ENCODE assay signal across 20 mouse cellular contexts in the genomic region with DNA sequence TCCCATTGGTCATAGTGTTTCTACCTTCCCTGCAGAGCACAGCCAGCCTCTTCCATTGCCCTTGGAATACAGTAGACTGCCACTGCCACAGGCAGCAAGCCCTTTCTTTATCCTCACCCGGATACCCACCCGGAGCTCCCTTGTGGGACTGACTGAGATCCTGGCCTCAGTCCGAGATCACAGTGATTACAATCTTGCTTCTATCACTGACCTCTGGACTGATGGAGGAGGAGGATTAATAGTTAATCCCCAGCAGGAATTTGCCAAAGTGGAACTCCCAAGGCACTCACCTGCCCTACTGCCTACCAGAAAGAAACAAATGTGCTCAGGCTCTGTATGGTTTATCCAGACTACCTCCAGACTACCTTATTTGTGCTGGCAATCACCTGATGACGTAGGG. TPM values are rescaled to one million over a fixed set of nuclear protein-coding genes. Genes with fewer than 3 reads are reported as not detected.
DNase-seq lines count a peak whose midpoint lies in the region; ATAC-seq and TF ChIP-seq lines count a peak whose summit lies in the region.
"Had no signal": no experiment of that assay in that cellular context is flagged by ENCODE, and none has a peak within 500 bp of the region (broad histone marks: within the 10 kb centered on the region; RNA-seq: fewer than 3 reads in every experiment).

No protein-coding gene starts in this region.

- 27% methylated on average over 4 of the region's 4 CpGs for WGBS in liver, adult 2 months
- 65% methylated on average over 4 of the region's 4 CpGs for WGBS in liver, embryonic 16.5 days (ENCODE audit: insufficient replicate concordance)
- 75% methylated on average over 4 of the region's 4 CpGs for WGBS in hindbrain, embryonic 11.5 days

- DNase-seq in liver, adult 2 months (ENCODE audit: extremely low read depth, low read depth, low spot score), result peak; percentile 93
- no peak for DNase-seq in liver
- peak; percentile 41 to 43 for DNase-seq in kidney, postnatal 25 days
- DNase-seq in right cerebral cortex, postnatal 25 days, result no peak
- DNase-seq in frontal cortex, postnatal 25 days (ENCODE audit: low spot score in 2 of 2), result no peak
- DNase-seq in hindbrain, embryonic 11.5 days (ENCODE audit: low spot score), result no peak
- DNase-seq: adrenal gland, postnatal 36 days; cerebellum, adult 9-10 months; heart, adult 18-20 months; lung, postnatal 14 days; thymus, postnatal 14 days had no signal

- H3K36me3 ChIP-seq in liver, adult 2 months (ENCODE audit: control insufficient read depth, insufficient read depth, low read length), result no peaks in the 10 kb centered on the region
- no peaks in the 10 kb centered on the region for H3K36me3 ChIP-seq in liver, embryonic 16.5 days (ENCODE audit: control insufficient read depth, insufficient read depth)
- H3K36me3 ChIP-seq in hindbrain, embryonic 11.5 days (ENCODE audit: control insufficient read depth, insufficient read depth, low read length), result no peaks in the 10 kb centered on the region
- H3K36me3 ChIP-seq: embryonic facial prominence, embryonic 13.5 days; heart, embryonic 15.5 days; limb, embryonic 15.5 days had no signal

- TF ChIP-seq CTCF in liver, adult 2 months (IDR thresholded peaks at IDR 0.05; ENCODE audit: low read depth, low read length), result no peak

- peak; percentile 37 for ATAC-seq in liver, embryonic 16.5 days (ENCODE audit: low read depth)
- no peak for ATAC-seq in hindbrain, embryonic 11.5 days (ENCODE audit: low FRiP score)
- ATAC-seq: forebrain, embryonic 16.5 days had no signal

- H3K4me3 ChIP-seq in liver, adult 2 months (ENCODE audit: insufficient read depth, low read depth, low read length), result no peak overlapping the region
- H3K4me3 ChIP-seq in liver, embryonic 16.5 days (ENCODE audit: low read depth, low read length), result no peak overlapping the region
- no peak overlapping the region for H3K4me3 ChIP-seq in hindbrain, embryonic 11.5 days (ENCODE audit: low read depth, low read length)
- H3K4me3 ChIP-seq: embryonic facial prominence, embryonic 13.5 days; heart, embryonic 15.5 days; limb, embryonic 15.5 days had no signal

- peaks cover 17% of the 10 kb centered on the region for H3K4me1 ChIP-seq in liver, adult 2 months (ENCODE audit: control insufficient read depth, insufficient read depth, low read length)
- peaks cover 31% of the 10 kb centered on the region for H3K4me1 ChIP-seq in liver, embryonic 16.5 days (ENCODE audit: control insufficient read depth, low read depth, low read length)
- H3K4me1 ChIP-seq in hindbrain, embryonic 11.5 days (replicated peaks; ENCODE audit: control insufficient read depth, insufficient read depth, low read length), result no peaks in the 10 kb centered on the region; the same call in 1 of the 2 replicates

- H3K9me3 ChIP-seq in liver, embryonic 16.5 days (replicated peaks; ENCODE audit: control insufficient read depth, low read length), result no peaks in the 10 kb centered on the region
- H3K9me3 ChIP-seq in hindbrain, embryonic 11.5 days (ENCODE audit: control insufficient read depth, low read length), result no peaks in the 10 kb centered on the region
- H3K9me3 ChIP-seq: embryonic facial prominence, embryonic 13.5 days; heart, embryonic 15.5 days; limb, embryonic 15.5 days had no signal

- no peak overlapping the region for H3K9ac ChIP-seq in liver, adult 2 months (ENCODE audit: low read depth, low read length)
- H3K9ac ChIP-seq in liver, embryonic 16.5 days (ENCODE audit: low read depth, low read length), result no peak overlapping the region
- no peak overlapping the region for H3K9ac ChIP-seq in hindbrain, embryonic 11.5 days (ENCODE audit: low read depth, low read length)
- H3K9ac ChIP-seq: embryonic facial prominence, embryonic 13.5 days; heart, embryonic 15.5 days; hindbrain, embryonic 14.5 days; limb, embryonic 15.5 days had no signal

- H3K27me3 ChIP-seq in liver, adult 2 months (ENCODE audit: control insufficient read depth, insufficient read depth, low read length), result 0 out of 2 replicates have a peak, but pooled peaks cover 3% of the 10 kb centered on the region
- H3K27me3 ChIP-seq in liver, embryonic 16.5 days (ENCODE audit: control insufficient read depth, insufficient read depth, low read depth, low read length), result peaks cover 15% of the 10 kb centered on the region
- peaks cover 14% of the 10 kb centered on the region for H3K27me3 ChIP-seq in hindbrain, embryonic 11.5 days (ENCODE audit: control insufficient read depth, insufficient read depth, low read length)

- no peak for TF ChIP-seq POLR2A in liver, adult 2 months (IDR thresholded peaks at IDR 0.05; ENCODE audit: extremely low read depth, insufficient read depth, low read length)

- H3K79me2 ChIP-seq in liver, adult 2 months (ENCODE audit: control insufficient read depth, insufficient read depth, low read length), result no peaks in the 10 kb centered on the region

- H3K27ac ChIP-seq in liver, adult 2 months (replicated peaks; ENCODE audit: insufficient read depth, low read depth, low read length), result peak overlapping the region; percentile 98
- peak overlapping the region; percentile 75 for H3K27ac ChIP-seq in liver, embryonic 16.5 days (ENCODE audit: low read length)
- no peak overlapping the region for H3K27ac ChIP-seq in hindbrain, embryonic 11.5 days (ENCODE audit: low read depth, low read length)
- H3K27ac ChIP-seq: embryonic facial prominence, embryonic 13.5 days; heart, embryonic 15.5 days; hindbrain, embryonic 14.5 days; limb, embryonic 15.5 days had no signal

- H3K4me2 ChIP-seq in liver, embryonic 16.5 days (ENCODE audit: low read depth, low read length), result 0 out of 2 replicates have a peak overlapping the region, but pooled peaks have one; percentile 76
- H3K4me2 ChIP-seq in hindbrain, embryonic 11.5 days (replicated peaks; ENCODE audit: low read depth, low read length), result no peak overlapping the region
- H3K4me2 ChIP-seq: embryonic facial prominence, embryonic 13.5 days; hindbrain, embryonic 14.5 days; limb, embryonic 15.5 days had no signal

RNA-seq across cellular contexts. Expression of a gene that starts 0.8 kb away (rescaled TPM):
- total RNA-seq in liver, adult 2 months (2014; rRNA removed), result 27.5 and 36.5 TPM in 2 replicates
- 54.9 and 80.8 TPM in 2 replicates for polyA plus RNA-seq in liver, adult 2 months (2012; rRNA removed)
- polyA plus RNA-seq in liver, embryonic 16.5 days (2015; fragmentation: Nextera tagmentation; extraction: Ambion mirVana), result 33.6 and 34.4 TPM in 2 replicates
- polyA plus RNA-seq in hindbrain, embryonic 11.5 days (2014; fragmentation: Nextera tagmentation; extraction: Ambion mirVana), result 0.13 and 0.17 TPM in 2 replicates
- total RNA-seq: heart, adult 18-20 months; layer of hippocampus, postnatal 14 days; left cerebral cortex, postnatal 14 days had no signal
- polyA plus RNA-seq: embryonic facial prominence, embryonic 13.5 days; forebrain, embryonic 16.5 days; hindbrain, embryonic 14.5 days had no signal

RNA-seq across cellular contexts. Expression of a gene that starts 5.4 kb away (rescaled TPM):
- total RNA-seq in liver, adult 2 months (2014; rRNA removed), result 1.0 and 1.8 TPM in 2 replicates
- polyA plus RNA-seq in liver, adult 2 months (2012; rRNA removed), result 2.3 and 4.5 TPM in 2 replicates
- polyA plus RNA-seq in liver, embryonic 16.5 days (2015; fragmentation: Nextera tagmentation; extraction: Ambion mirVana), result 1.5 and 2.4 TPM in 2 replicates
- 0.31 TPM in 1 of 2 replicates, not detected in the other for polyA plus RNA-seq in hindbrain, embryonic 11.5 days (2014; fragmentation: Nextera tagmentation; extraction: Ambion mirVana)
- total RNA-seq: megakaryocyte-erythroid progenitor cell, adult 5-6 weeks had no signal

RNA-seq across cellular contexts. Expression of a gene that starts 13.5 kb away (rescaled TPM):
- total RNA-seq in liver, adult 2 months (2014; rRNA removed), result 9.2 and 12.1 TPM in 2 replicates
- polyA plus RNA-seq in liver, adult 2 months (2012; rRNA removed), result 20.7 and 22.6 TPM in 2 replicates
- polyA plus RNA-seq in liver, embryonic 16.5 days (2015; fragmentation: Nextera tagmentation; extraction: Ambion mirVana), result 13.0 and 14.3 TPM in 2 replicates
- 10.1 and 11.9 TPM in 2 replicates for polyA plus RNA-seq in hindbrain, embryonic 11.5 days (2014; fragmentation: Nextera tagmentation; extraction: Ambion mirVana)

RNA-seq across cellular contexts. Expression of a gene that starts 49.3 kb away (rescaled TPM):
- total RNA-seq in liver, adult 2 months (2014; rRNA removed), result 21.8 and 36.5 TPM in 2 replicates
- 30.9 and 35.9 TPM in 2 replicates for polyA plus RNA-seq in liver, adult 2 months (2012; rRNA removed)
- polyA plus RNA-seq in liver, embryonic 16.5 days (2015; fragmentation: Nextera tagmentation; extraction: Ambion mirVana), result 6.2 and 6.8 TPM in 2 replicates
- 8.0 and 11.8 TPM in 2 replicates for polyA plus RNA-seq in hindbrain, embryonic 11.5 days (2014; fragmentation: Nextera tagmentation; extraction: Ambion mirVana)
- total RNA-seq: megakaryocyte-erythroid progenitor cell, adult 5-6 weeks had no signal

RNA-seq across cellular contexts. Expression of a gene that starts 53.5 kb away (rescaled TPM):
- total RNA-seq in liver, adult 2 months (2014; rRNA removed), result 15.6 and 21.0 TPM in 2 replicates
- 8.1 and 9.4 TPM in 2 replicates for polyA plus RNA-seq in liver, adult 2 months (2012; rRNA removed)
- polyA plus RNA-seq in liver, embryonic 16.5 days (2015; fragmentation: Nextera tagmentation; extraction: Ambion mirVana), result 16.3 and 17.1 TPM in 2 replicates
- polyA plus RNA-seq in hindbrain, embryonic 11.5 days (2014; fragmentation: Nextera tagmentation; extraction: Ambion mirVana), result 49.7 and 63.8 TPM in 2 replicates

Comparison
In these comparisons a context has a peak if more than half of its experiments do, and no peak if none do; other contexts are left out.
1. DNase-seq: peak in liver, adult 2 months (single experiment) and kidney, postnatal 25 days (2 of 2); none in liver (single experiment), right cerebral cortex, postnatal 25 days (single experiment), frontal cortex, postnatal 25 days (0 of 2) and hindbrain, embryonic 11.5 days (single experiment).
2. RNA of a gene that starts 0.8 kb away (polyA plus RNA-seq): 54.9 to 80.8 TPM in liver, adult 2 months and 33.6 to 34.4 TPM in liver, embryonic 16.5 days; 0.13 to 0.17 TPM in hindbrain, embryonic 11.5 days; every median in the first group is over 10 times any median in the second.